Mouse (Mus musculus): Measurements from ENCODE around the gene Gcnt4.

DNA sequence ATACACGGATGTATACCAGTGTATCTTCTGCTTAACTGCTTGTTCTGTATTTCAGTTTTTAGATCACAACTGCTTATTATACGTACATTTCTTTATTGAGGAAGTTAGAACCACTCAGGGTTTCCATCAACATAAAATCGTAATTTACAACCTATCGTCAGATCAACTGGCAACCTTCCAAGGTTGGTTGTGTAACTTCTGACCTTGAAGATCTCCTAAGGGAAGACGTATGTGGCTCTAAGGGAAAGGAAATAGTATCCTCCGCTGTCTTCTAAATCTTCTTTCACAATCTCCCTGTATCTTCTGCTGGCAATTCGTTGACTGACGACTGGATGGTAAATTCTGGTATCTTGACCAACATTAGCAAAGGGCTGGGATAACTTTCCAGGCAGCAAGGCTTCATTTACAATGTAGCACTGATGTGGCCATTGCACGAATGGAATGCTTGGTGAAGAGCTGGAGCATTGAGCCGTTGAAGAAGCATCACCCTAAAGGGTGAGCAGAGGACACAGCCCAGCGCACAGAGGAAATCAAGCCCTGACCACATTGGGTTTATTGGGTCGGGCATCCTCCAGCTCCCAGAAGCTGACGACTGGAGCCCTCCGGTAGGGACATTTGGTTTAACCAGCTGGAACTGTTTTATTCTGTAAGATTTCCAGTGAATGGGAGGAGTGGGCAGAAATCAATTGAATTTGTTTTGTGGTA, 66.2 kb downstream of the Gcnt4 start:
- no peak for TF ChIP-seq POLR2A (IDR thresholded peaks at IDR 0.05; ENCODE audit: extremely low read depth, insufficient read depth, low read length)
- TF ChIP-seq CTCF (IDR thresholded peaks at IDR 0.05; ENCODE audit: low read depth, low read length): no peak

All from liver, adult 2 months (tissue).